Mouse (Mus musculus): Measurements from ENCODE around the gene Lrrc28. TPM values are rescaled to one million over a fixed set of nuclear protein-coding genes. Genes with fewer than 3 reads are reported as not detected.

Lrrc28 gene
- polyA plus RNA-seq, 1 experiment from 2014 or later, result 18.0 TPM

GRCm38 (mm10) chr7:67639006-67639405 is 6.1 kb downstream of the Lrrc28 start:
- 86% methylated on average over 3 of the region's 3 CpGs for WGBS
- Histone ChIP-seq H3K27me3 (replicated peaks; ENCODE audit: low read depth, poor library complexity, severe bottlenecking) (no peaks in the 10 kb centered on the region), H3K27ac (replicated peaks) (no peak overlapping the region)

GRCm38 (mm10) chr7:67636161-67636560 is 8.9 kb downstream of the Lrrc28 start:
- no peak for DNase-seq (ENCODE audit: low spot score)
- Histone ChIP-seq H3K27ac (replicated peaks) (no peak overlapping the region), H3K36me3 (replicated peaks) (peaks cover 6% of the 10 kb centered on the region; the same call in 1 of the 2 replicates), H3K4me1 (peaks cover 8% of the 10 kb centered on the region), H3K27me3 (replicated peaks; ENCODE audit: low read depth, poor library complexity, severe bottlenecking) (no peaks in the 10 kb centered on the region), H3K9me3 (no peaks in the 10 kb centered on the region), H3K4me3 (no peak overlapping the region)
- 72% methylated on average over 2 of the region's 2 CpGs for WGBS

More at GRCm38 (mm10) chr7:67639006-67639405, 6.1 kb downstream of the Lrrc28 start:
- DNase-seq (ENCODE audit: low spot score), result no peak
- H3K4me3 ChIP-seq, result no peak overlapping the region
- no peaks in the 10 kb centered on the region for H3K9me3 ChIP-seq
- peaks cover 3% of the 10 kb centered on the region; the same call in 1 of the 2 replicates for H3K36me3 ChIP-seq (replicated peaks)
- H3K4me1 ChIP-seq, result peaks cover 9% of the 10 kb centered on the region

GRCm38 (mm10) chr7:67634210-67634609 is 10.9 kb downstream of the Lrrc28 start:
- H3K4me3 ChIP-seq, result no peak overlapping the region
- WGBS, result 95% methylated on average over 3 of the region's 3 CpGs
- H3K27ac ChIP-seq (replicated peaks), result no peak overlapping the region
- H3K27me3 ChIP-seq (replicated peaks; ENCODE audit: low read depth, poor library complexity, severe bottlenecking), result no peaks in the 10 kb centered on the region
- peaks cover 7% of the 10 kb centered on the region for H3K4me1 ChIP-seq
- H3K36me3 ChIP-seq (replicated peaks), result peaks cover 8% of the 10 kb centered on the region; the same call in 1 of the 2 replicates
- H3K9me3 ChIP-seq, result no peaks in the 10 kb centered on the region
- no peak for DNase-seq (ENCODE audit: low spot score)

GRCm38 (mm10) chr7:67632380-67632779 is 12.7 kb downstream of the Lrrc28 start:
- no peaks in the 10 kb centered on the region for H3K9me3 ChIP-seq
- no peak overlapping the region for H3K27ac ChIP-seq (replicated peaks)
- H3K4me3 ChIP-seq, result no peak overlapping the region
- H3K27me3 ChIP-seq (replicated peaks; ENCODE audit: low read depth, poor library complexity, severe bottlenecking), result no peaks in the 10 kb centered on the region
- peaks cover 6% of the 10 kb centered on the region; the same call in 1 of the 2 replicates for H3K36me3 ChIP-seq (replicated peaks)
- H3K4me1 ChIP-seq, result peaks cover 5% of the 10 kb centered on the region
- WGBS, result 81% methylated on average over 5 of the region's 5 CpGs
- no peak for DNase-seq (ENCODE audit: low spot score)

GRCm38 (mm10) chr7:67630817-67631216 is 14.3 kb downstream of the Lrrc28 start:
- no peaks in the 10 kb centered on the region for H3K9me3 ChIP-seq
- no peak overlapping the region for H3K4me3 ChIP-seq
- H3K36me3 ChIP-seq (replicated peaks), result peaks cover 5% of the 10 kb centered on the region; the same call in 1 of the 2 replicates
- peak; percentile 77 for DNase-seq (ENCODE audit: low spot score)
- no peak overlapping the region for H3K27ac ChIP-seq (replicated peaks)
- peaks cover 5% of the 10 kb centered on the region for H3K4me1 ChIP-seq
- 25% methylated on average over 2 of the region's 2 CpGs for WGBS
- H3K27me3 ChIP-seq (replicated peaks; ENCODE audit: low read depth, poor library complexity, severe bottlenecking), result no peaks in the 10 kb centered on the region

GRCm38 (mm10) chr7:67629681-67630080 is 15.4 kb downstream of the Lrrc28 start:
- H3K4me3 ChIP-seq, result no peak overlapping the region
- H3K27me3 ChIP-seq (replicated peaks; ENCODE audit: low read depth, poor library complexity, severe bottlenecking), result no peaks in the 10 kb centered on the region
- H3K4me1 ChIP-seq, result peaks cover 5% of the 10 kb centered on the region
- WGBS, result 51% methylated on average over 5 of the region's 5 CpGs
- no peak overlapping the region for H3K27ac ChIP-seq (replicated peaks)
- H3K36me3 ChIP-seq (replicated peaks), result peaks cover 5% of the 10 kb centered on the region; the same call in 1 of the 2 replicates
- H3K9me3 ChIP-seq, result no peaks in the 10 kb centered on the region
- no peak for DNase-seq (ENCODE audit: low spot score)

GRCm38 (mm10) chr7:67626671-67627070 is 18.4 kb downstream of the Lrrc28 start:
- WGBS, result 85% methylated on average over 5 of the region's 5 CpGs
- Histone ChIP-seq H3K4me1 (peaks cover 5% of the 10 kb centered on the region), H3K27ac (replicated peaks) (no peak overlapping the region), H3K36me3 (replicated peaks) (0 out of 2 replicates have a peak, but pooled peaks cover 2% of the 10 kb centered on the region), H3K9me3 (no peaks in the 10 kb centered on the region), H3K27me3 (replicated peaks; ENCODE audit: low read depth, poor library complexity, severe bottlenecking) (no peaks in the 10 kb centered on the region), H3K4me3 (no peak overlapping the region)
- no peak for DNase-seq (ENCODE audit: low spot score)

- Histone ChIP-seq H3K4me3 (no peak overlapping the region), H3K27me3 (replicated peaks; ENCODE audit: low read depth, poor library complexity, severe bottlenecking) (no peaks in the 10 kb centered on the region), H3K4me1 (peaks cover 10% of the 10 kb centered on the region), H3K27ac (replicated peaks) (no peak overlapping the region), H3K36me3 (replicated peaks) (no peaks in the 10 kb centered on the region), H3K9me3 (no peaks in the 10 kb centered on the region)
- DNase-seq (ENCODE audit: low spot score), result no peak
- 79% methylated on average over 3 of the region's 3 CpGs for WGBS
Measured at GRCm38 (mm10) chr7:67622151-67622550, 22.9 kb downstream of the Lrrc28 start.

- Histone ChIP-seq H3K27ac (replicated peaks) (no peak overlapping the region), H3K27me3 (replicated peaks; ENCODE audit: low read depth, poor library complexity, severe bottlenecking) (no peaks in the 10 kb centered on the region), H3K36me3 (replicated peaks) (no peaks in the 10 kb centered on the region), H3K4me3 (no peak overlapping the region), H3K9me3 (no peaks in the 10 kb centered on the region), H3K4me1 (peaks cover 13% of the 10 kb centered on the region)
- no peak for DNase-seq (ENCODE audit: low spot score)
- WGBS, result 80% methylated on average over 4 of the region's 4 CpGs
Measured at GRCm38 (mm10) chr7:67619836-67620235, 25.2 kb downstream of the Lrrc28 start.

GRCm38 (mm10) chr7:67618316-67618715 is 26.8 kb downstream of the Lrrc28 start:
- Histone ChIP-seq H3K27me3 (replicated peaks; ENCODE audit: low read depth, poor library complexity, severe bottlenecking) (no peaks in the 10 kb centered on the region), H3K4me3 (no peak overlapping the region), H3K36me3 (replicated peaks) (no peaks in the 10 kb centered on the region), H3K27ac (replicated peaks) (peak overlapping the region; percentile 40; the same call in 1 of the 2 replicates), H3K9me3 (no peaks in the 10 kb centered on the region), H3K4me1 (peaks cover 26% of the 10 kb centered on the region)
- DNase-seq (ENCODE audit: low spot score), result peak; percentile 40
- 58% methylated on average over 3 of the region's 3 CpGs for WGBS

- WGBS, result 92% methylated on average over 10 of the region's 10 CpGs
- peak overlapping the region; percentile 40 for H3K27ac ChIP-seq (replicated peaks)
- H3K27me3 ChIP-seq (replicated peaks; ENCODE audit: low read depth, poor library complexity, severe bottlenecking), result no peaks in the 10 kb centered on the region
- H3K4me3 ChIP-seq, result no peak overlapping the region
- H3K4me1 ChIP-seq, result peaks cover 28% of the 10 kb centered on the region
- DNase-seq (ENCODE audit: low spot score), result no peak
- H3K9me3 ChIP-seq, result no peaks in the 10 kb centered on the region
- no peaks in the 10 kb centered on the region for H3K36me3 ChIP-seq (replicated peaks)
Measured at GRCm38 (mm10) chr7:67617646-67618045, 27.4 kb downstream of the Lrrc28 start.

- Histone ChIP-seq H3K27ac (replicated peaks) (no peak overlapping the region), H3K9me3 (no peaks in the 10 kb centered on the region), H3K36me3 (replicated peaks) (no peaks in the 10 kb centered on the region), H3K4me3 (no peak overlapping the region), H3K27me3 (replicated peaks; ENCODE audit: low read depth, poor library complexity, severe bottlenecking) (no peaks in the 10 kb centered on the region), H3K4me1 (peaks cover 28% of the 10 kb centered on the region)
- 80% methylated on average over 4 of the region's 4 CpGs for WGBS
- no peak for DNase-seq (ENCODE audit: low spot score)
Measured at GRCm38 (mm10) chr7:67616890-67617289, 28.2 kb downstream of the Lrrc28 start.

GRCm38 (mm10) chr7:67614464-67614861 is 30.6 kb downstream of the Lrrc28 start:
- no peak overlapping the region for H3K27ac ChIP-seq (replicated peaks)

More at GRCm38 (mm10) chr7:67614464-67614861, 30.6 kb downstream of the Lrrc28 start:
- H3K36me3 ChIP-seq (replicated peaks), result no peaks in the 10 kb centered on the region
- no peaks in the 10 kb centered on the region for H3K9me3 ChIP-seq
- WGBS, result 88% methylated on average over 7 of the region's 7 CpGs
- H3K27me3 ChIP-seq (replicated peaks; ENCODE audit: low read depth, poor library complexity, severe bottlenecking), result no peaks in the 10 kb centered on the region
- H3K4me3 ChIP-seq, result no peak overlapping the region
- H3K4me1 ChIP-seq, result peaks cover 28% of the 10 kb centered on the region
- no peak for DNase-seq (ENCODE audit: low spot score)
